Mouse (Mus musculus): ENCODE results near the gene Boll. TPM values are rescaled to one million over a fixed set of nuclear protein-coding genes. Genes with fewer than 3 reads are reported as not detected.

The Boll gene
- polyA plus RNA-seq, 1 experiment from 2014 or later: 0.34 TPM

GRCm38 (mm10) chr1:55223026-55223425 lies 140.2 kb downstream of the Boll start:
- 84% methylated on average over 7 of the region's 7 CpGs for WGBS
- Histone ChIP-seq H3K4me3 (replicated peaks) (no peak overlapping the region), H3K9ac (replicated peaks) (no peak overlapping the region), H3K36me3 (no peaks in the 10 kb centered on the region; the same call in 1 of the 2 replicates), H3K27me3 (no peaks in the 10 kb centered on the region), H3K4me1 (replicated peaks) (peaks cover 26% of the 10 kb centered on the region), H3K4me2 (no peak overlapping the region; the same call in 1 of the 2 replicates), H3K9me3 (no peaks in the 10 kb centered on the region), H3K27ac (no peak overlapping the region)
- ATAC-seq (ENCODE audit: insufficient number of reproducible peaks, insufficient read depth, low FRiP score, low TSS enrichment, low read depth): no peak

DNA sequence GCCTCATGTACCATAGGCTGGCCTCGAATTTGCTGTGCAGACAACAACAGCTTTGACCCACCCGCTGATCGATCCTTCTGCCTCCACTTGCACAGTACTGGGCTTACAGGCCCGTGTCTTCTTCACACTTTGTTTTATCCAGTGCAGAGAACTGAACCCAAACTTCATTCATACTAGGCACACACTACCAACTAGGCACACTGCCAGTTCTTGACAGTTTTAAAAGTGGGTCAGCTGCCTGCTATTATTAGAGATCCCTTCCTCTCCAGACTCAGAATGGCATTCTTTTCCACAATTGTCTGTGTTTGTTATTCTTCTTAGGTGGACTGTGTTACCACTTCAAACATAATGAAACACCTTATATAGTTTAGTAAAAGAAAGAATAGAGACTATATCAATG lies 141.9 kb downstream of the Boll start:
- ATAC-seq (ENCODE audit: insufficient number of reproducible peaks, insufficient read depth, low FRiP score, low TSS enrichment, low read depth): no peak
- H3K27ac ChIP-seq: no peak overlapping the region

GRCm38 (mm10) chr1:55217191-55217590 lies 146.1 kb downstream of the Boll start:
- no peak; the same call in 1 of the 2 replicates for ATAC-seq (ENCODE audit: insufficient number of reproducible peaks, insufficient read depth, low FRiP score, low TSS enrichment, low read depth)
- H3K4me3 ChIP-seq (replicated peaks): no peak overlapping the region
- no peak overlapping the region for H3K9ac ChIP-seq (replicated peaks)
- H3K36me3 ChIP-seq: peaks cover 12% of the 10 kb centered on the region
- 0 out of 2 replicates have a peak overlapping the region, but pooled peaks have one; percentile 37 for H3K27ac ChIP-seq
- peaks cover 28% of the 10 kb centered on the region for H3K4me1 ChIP-seq (replicated peaks)
- H3K4me2 ChIP-seq: no peak overlapping the region
- H3K9me3 ChIP-seq: no peaks in the 10 kb centered on the region
- H3K27me3 ChIP-seq: no peaks in the 10 kb centered on the region
- 14% methylated on average over 2 of the region's 2 CpGs for WGBS

More for the DNA sequence above, 141.9 kb downstream of the Boll start:
- no peaks in the 10 kb centered on the region for H3K27me3 ChIP-seq
- H3K4me1 ChIP-seq (replicated peaks): peaks cover 36% of the 10 kb centered on the region
- no peaks in the 10 kb centered on the region for H3K9me3 ChIP-seq
- 78% methylated on average over 4 of the region's 4 CpGs for WGBS
- H3K4me2 ChIP-seq: no peak overlapping the region
- no peaks in the 10 kb centered on the region; the same call in 1 of the 2 replicates for H3K36me3 ChIP-seq
- no peak overlapping the region for H3K4me3 ChIP-seq (replicated peaks)
- no peak overlapping the region for H3K9ac ChIP-seq (replicated peaks)

- no peak overlapping the region; the same call in 1 of the 2 replicates for H3K27ac ChIP-seq
- H3K4me3 ChIP-seq (replicated peaks): no peak overlapping the region
- peaks cover 12% of the 10 kb centered on the region for H3K36me3 ChIP-seq
- H3K27me3 ChIP-seq: no peaks in the 10 kb centered on the region
- no peak overlapping the region for H3K4me2 ChIP-seq
- no peak for ATAC-seq (ENCODE audit: insufficient number of reproducible peaks, insufficient read depth, low FRiP score, low TSS enrichment, low read depth)
- H3K9me3 ChIP-seq: no peaks in the 10 kb centered on the region
- WGBS: 48% methylated on average over 11 of the region's 11 CpGs
- no peak overlapping the region for H3K9ac ChIP-seq (replicated peaks)
- peaks cover 35% of the 10 kb centered on the region for H3K4me1 ChIP-seq (replicated peaks)
Observed at GRCm38 (mm10) chr1:55215185-55215813, 148.0 kb downstream of the Boll start.

DNA sequence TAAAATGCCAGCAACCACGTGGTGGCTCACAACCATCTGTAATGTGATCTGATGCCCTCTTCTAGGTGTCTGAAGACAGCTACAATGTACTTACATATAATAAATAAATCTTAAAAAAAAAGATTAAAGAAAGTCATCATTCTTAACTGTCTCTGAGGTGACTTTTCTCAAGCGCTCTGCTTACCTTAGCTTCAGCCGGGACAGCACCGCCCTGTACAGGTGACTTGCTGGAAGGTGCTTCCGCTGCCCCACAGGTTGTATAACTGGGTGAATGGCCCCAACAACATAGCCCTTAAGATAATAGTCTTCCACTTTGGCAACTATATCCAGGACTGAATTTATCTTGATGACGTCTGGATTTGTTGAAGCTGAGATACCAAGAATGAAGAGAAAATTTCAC lies 149.3 kb downstream of the Boll start:
- ATAC-seq (ENCODE audit: insufficient number of reproducible peaks, insufficient read depth, low FRiP score, low TSS enrichment, low read depth): no peak
- H3K9ac ChIP-seq (replicated peaks): no peak overlapping the region
- no peaks in the 10 kb centered on the region for H3K9me3 ChIP-seq
- no peak overlapping the region for H3K4me3 ChIP-seq (replicated peaks)
- H3K4me2 ChIP-seq: no peak overlapping the region
- 88% methylated on average over 6 of the region's 6 CpGs for WGBS
- H3K36me3 ChIP-seq: peaks cover 12% of the 10 kb centered on the region
- peaks cover 40% of the 10 kb centered on the region for H3K4me1 ChIP-seq (replicated peaks)
- H3K27me3 ChIP-seq: no peaks in the 10 kb centered on the region
- H3K27ac ChIP-seq: no peak overlapping the region

GRCm38 (mm10) chr1:55213475-55213874 lies 149.8 kb downstream of the Boll start:
- H3K4me2 ChIP-seq: no peak overlapping the region
- peaks cover 12% of the 10 kb centered on the region for H3K36me3 ChIP-seq
- WGBS: 35% methylated on average over 6 of the region's 6 CpGs
- no peaks in the 10 kb centered on the region for H3K9me3 ChIP-seq
- no peak overlapping the region for H3K27ac ChIP-seq
- H3K4me1 ChIP-seq (replicated peaks): peaks cover 40% of the 10 kb centered on the region
- no peaks in the 10 kb centered on the region for H3K27me3 ChIP-seq
- no peak overlapping the region for H3K4me3 ChIP-seq (replicated peaks)
- H3K9ac ChIP-seq (replicated peaks): no peak overlapping the region
- ATAC-seq (ENCODE audit: insufficient number of reproducible peaks, insufficient read depth, low FRiP score, low TSS enrichment, low read depth): no peak

GRCm38 (mm10) chr1:55212771-55213170 lies 150.5 kb downstream of the Boll start:
- no peak for ATAC-seq (ENCODE audit: insufficient number of reproducible peaks, insufficient read depth, low FRiP score, low TSS enrichment, low read depth)
- peaks cover 19% of the 10 kb centered on the region for H3K36me3 ChIP-seq

DNA sequence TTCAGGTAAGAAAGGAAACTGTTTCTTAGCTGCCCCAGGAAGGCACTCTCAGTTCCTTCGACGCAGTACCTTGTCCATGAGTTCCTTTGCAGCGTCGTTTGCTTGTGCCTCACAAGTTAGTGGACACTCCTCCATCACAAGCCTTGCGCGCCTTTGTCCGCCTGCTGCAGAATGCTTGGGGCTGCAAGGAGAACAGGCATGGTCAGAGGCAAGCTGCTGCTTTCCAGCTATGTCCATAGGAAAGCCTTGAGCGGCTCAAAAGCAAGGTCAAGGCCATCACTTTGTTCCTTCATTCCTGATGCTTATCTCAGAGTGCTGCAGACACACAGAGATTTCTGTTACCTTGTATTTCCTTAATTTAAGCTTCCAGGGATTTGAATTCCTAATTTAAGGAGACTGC lies 152.2 kb downstream of the Boll start:
- Histone ChIP-seq H3K36me3 (peaks cover 28% of the 10 kb centered on the region), H3K27me3 (no peaks in the 10 kb centered on the region), H3K4me3 (replicated peaks) (no peak overlapping the region), H3K4me1 (replicated peaks) (peaks cover 23% of the 10 kb centered on the region), H3K27ac (peak overlapping the region; percentile 71; the same call in 1 of the 2 replicates), H3K9ac (replicated peaks) (no peak overlapping the region), H3K9me3 (no peaks in the 10 kb centered on the region), H3K4me2 (no peak overlapping the region)
- ATAC-seq (ENCODE audit: insufficient number of reproducible peaks, insufficient read depth, low FRiP score, low TSS enrichment, low read depth): no peak
- WGBS: 78% methylated on average over 8 of the region's 8 CpGs

More at GRCm38 (mm10) chr1:55212771-55213170, 150.5 kb downstream of the Boll start:
- Histone ChIP-seq H3K4me2 (no peak overlapping the region), H3K9ac (replicated peaks) (no peak overlapping the region), H3K4me3 (replicated peaks) (no peak overlapping the region), H3K27ac (no peak overlapping the region), H3K9me3 (no peaks in the 10 kb centered on the region), H3K27me3 (no peaks in the 10 kb centered on the region), H3K4me1 (replicated peaks) (peaks cover 37% of the 10 kb centered on the region)
- 80% methylated on average over 4 of the region's 4 CpGs for WGBS

DNA sequence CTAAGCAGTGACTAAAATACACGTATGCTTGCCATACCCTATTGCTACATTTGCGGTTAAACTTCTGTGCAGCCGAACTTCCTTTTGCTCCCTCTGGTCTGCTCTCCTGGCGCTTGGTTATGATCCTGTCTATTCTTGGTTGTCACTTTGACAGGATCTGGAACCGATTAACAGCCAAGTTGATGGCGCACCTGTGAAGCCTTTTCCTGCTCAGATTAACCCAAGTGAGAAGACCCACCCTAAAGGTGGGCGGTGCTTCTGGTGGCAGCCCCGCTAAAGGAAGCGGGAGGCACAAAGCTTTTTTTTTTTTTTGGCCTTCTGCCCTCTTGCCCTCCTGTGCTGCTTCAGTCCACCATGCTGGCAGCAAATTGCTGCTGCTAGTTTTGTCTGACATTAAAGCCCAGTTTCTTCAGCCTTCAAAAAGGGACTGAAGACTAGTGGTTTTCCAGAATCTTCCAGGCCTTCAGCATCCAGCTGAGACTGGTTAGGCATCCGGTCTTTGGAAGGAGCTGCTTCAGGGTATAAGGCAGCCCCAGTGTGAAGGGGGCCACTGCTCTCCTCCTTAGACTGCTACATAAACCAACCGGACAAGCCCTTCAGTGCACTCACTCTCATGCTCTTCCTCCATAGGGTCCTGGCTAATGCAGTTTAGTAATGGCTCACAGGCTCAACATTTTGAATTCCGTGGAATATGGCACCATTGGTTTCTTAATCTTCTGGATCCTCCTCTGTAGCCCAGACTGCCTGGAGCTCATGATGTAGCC lies 152.9 kb downstream of the Boll start:
- 23% methylated on average over 12 of the region's 12 CpGs for WGBS
- peak overlapping the region; percentile 4; the same call in 1 of the 2 replicates for H3K4me2 ChIP-seq
- H3K9me3 ChIP-seq: no peaks in the 10 kb centered on the region
- peak overlapping the region; percentile 71; the same call in 1 of the 2 replicates for H3K27ac ChIP-seq
- H3K4me1 ChIP-seq (replicated peaks): peaks cover 17% of the 10 kb centered on the region
- no peaks in the 10 kb centered on the region for H3K27me3 ChIP-seq
- no peak overlapping the region for H3K4me3 ChIP-seq (replicated peaks)
- peaks cover 32% of the 10 kb centered on the region for H3K36me3 ChIP-seq
- H3K9ac ChIP-seq (replicated peaks): no peak overlapping the region
- peak; percentile 80 for ATAC-seq (ENCODE audit: insufficient number of reproducible peaks, insufficient read depth, low FRiP score, low TSS enrichment, low read depth)

DNA sequence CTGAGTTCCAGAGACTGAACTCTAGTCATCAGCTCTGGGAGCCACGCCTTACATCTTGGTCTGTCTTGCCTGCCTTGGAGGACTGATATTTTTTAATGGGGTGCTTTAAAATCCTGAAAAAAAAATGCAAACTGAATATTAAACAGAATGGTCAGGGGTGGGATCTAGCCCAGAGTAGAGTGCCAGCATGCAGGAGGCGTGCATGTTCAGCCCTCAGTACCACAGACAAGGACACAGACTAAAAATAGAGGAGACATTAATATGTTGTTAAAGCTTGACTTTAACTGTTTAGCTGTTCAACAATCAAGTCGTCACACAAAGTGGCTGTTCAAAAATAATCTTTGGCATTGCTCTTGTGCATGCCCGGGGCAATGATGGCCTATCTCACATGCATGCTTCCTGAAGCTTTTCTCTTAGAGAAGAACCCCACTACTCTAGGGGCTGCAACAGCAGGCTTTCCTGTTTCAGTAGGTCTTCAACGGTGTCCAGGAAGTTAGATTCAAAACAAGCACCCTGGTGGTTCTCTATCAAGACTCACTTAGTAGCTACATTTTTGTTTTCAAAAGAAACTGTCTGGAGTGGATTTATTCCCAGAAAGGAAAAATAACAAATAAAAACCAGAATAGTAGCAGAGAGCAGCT lies 154.6 kb downstream of the Boll start:
- WGBS: 79% methylated on average over 5 of the region's 5 CpGs
- Histone ChIP-seq H3K36me3 (peaks cover 46% of the 10 kb centered on the region), H3K4me2 (no peak overlapping the region), H3K27ac (no peak overlapping the region), H3K9ac (replicated peaks) (no peak overlapping the region), H3K27me3 (no peaks in the 10 kb centered on the region), H3K9me3 (no peaks in the 10 kb centered on the region), H3K4me3 (replicated peaks) (no peak overlapping the region), H3K4me1 (replicated peaks) (peaks cover 14% of the 10 kb centered on the region)
- no peak for ATAC-seq (ENCODE audit: insufficient number of reproducible peaks, insufficient read depth, low FRiP score, low TSS enrichment, low read depth)

DNA sequence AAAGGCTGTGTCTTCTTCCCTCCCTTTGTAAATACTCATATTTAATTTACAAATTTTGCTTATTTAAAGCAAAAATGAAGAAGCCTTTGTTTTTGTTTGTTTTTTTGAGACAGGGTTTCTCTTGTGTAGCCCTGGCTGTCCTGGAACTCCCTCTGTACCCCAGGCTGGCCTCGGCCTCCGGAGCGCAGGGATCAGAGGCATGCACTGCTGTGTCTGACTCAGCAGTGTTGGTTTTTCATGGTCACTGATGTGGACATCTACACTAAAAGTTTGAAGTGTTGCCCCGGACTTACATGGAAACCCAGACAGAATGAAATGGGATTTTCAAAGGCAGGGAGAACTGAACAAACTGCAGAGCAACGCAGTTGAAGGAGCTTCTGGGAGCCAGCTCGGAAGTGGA lies 155.7 kb downstream of the Boll start:
- Histone ChIP-seq H3K4me2 (no peak overlapping the region), H3K27me3 (no peaks in the 10 kb centered on the region), H3K27ac (no peak overlapping the region), H3K4me3 (replicated peaks) (no peak overlapping the region), H3K9ac (replicated peaks) (no peak overlapping the region), H3K4me1 (replicated peaks) (peaks cover 14% of the 10 kb centered on the region), H3K36me3 (peaks cover 47% of the 10 kb centered on the region), H3K9me3 (no peaks in the 10 kb centered on the region)
- ATAC-seq (ENCODE audit: insufficient number of reproducible peaks, insufficient read depth, low FRiP score, low TSS enrichment, low read depth): no peak
- WGBS: 91% methylated on average over 6 of the region's 6 CpGs

Data from limb, embryonic 12.5 days (tissue).